Mouse (Mus musculus): Measurements from ENCODE around the gene Nxpe4. TPM values are rescaled to one million over a fixed set of nuclear protein-coding genes. Genes with fewer than 3 reads are reported as not detected.

Nxpe4 gene
- polyA plus RNA-seq, 1 experiment from 2014 or later, result 8.7 TPM

DNA sequence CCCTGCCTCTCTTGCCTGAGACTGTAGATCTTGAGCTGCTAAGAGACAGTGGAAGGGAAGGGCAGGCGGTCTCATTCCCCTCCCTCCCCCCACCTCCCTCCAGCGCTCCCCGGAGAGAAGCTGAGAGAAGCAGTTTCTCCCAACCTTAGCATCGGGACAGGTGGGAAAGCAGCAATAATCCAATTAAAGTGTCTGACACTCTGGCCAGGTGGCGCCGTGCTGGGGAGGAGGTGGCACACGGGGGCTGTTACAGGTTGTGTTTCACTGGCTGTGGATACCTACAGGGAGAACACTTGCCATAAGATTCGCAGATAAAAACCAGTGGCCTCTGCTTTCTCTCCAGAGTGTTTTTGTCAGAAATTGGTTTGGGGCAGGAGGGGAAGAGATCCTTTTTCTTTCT is 90.4 kb downstream of the Nxpe4 start:
- H3K9me3 ChIP-seq (replicated peaks; ENCODE audit: control insufficient read depth, low read length), result no peaks in the 10 kb centered on the region
- no peak for ATAC-seq (ENCODE audit: low read depth)
- WGBS (ENCODE audit: insufficient replicate concordance), result 8% methylated on average over 8 of the region's 8 CpGs

DNA sequence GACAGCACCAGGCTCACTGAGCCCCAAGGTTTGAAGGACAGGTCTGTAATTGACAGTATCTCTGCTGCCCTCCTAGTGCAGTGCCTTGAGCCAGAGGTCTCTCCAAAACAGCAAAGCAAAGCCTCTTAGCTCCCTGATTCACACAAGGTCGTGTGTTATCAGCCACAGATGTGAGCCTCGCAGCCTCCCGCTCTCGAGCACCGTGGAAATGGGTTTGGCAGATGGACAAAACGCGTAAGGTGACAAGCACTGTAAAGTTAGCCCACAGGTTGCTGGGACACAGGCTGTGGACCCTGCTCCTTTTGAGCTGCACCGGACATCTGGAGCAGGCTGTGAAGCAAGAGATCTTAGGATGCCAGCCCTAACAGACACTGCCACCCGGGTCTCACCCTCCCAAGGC is 95.2 kb downstream of the Nxpe4 start:
- Histone ChIP-seq H3K36me3 (ENCODE audit: control insufficient read depth, insufficient read depth) (no peaks in the 10 kb centered on the region), H3K9me3 (replicated peaks; ENCODE audit: control insufficient read depth, low read length) (no peaks in the 10 kb centered on the region), H3K4me2 (ENCODE audit: low read depth, low read length) (no peak overlapping the region), H3K9ac (ENCODE audit: low read depth, low read length) (no peak overlapping the region), H3K4me3 (ENCODE audit: low read depth, low read length) (no peak overlapping the region), H3K4me1 (ENCODE audit: control insufficient read depth, low read depth, low read length) (no peaks in the 10 kb centered on the region), H3K27me3 (ENCODE audit: control insufficient read depth, insufficient read depth, low read depth, low read length) (peaks cover 2% of the 10 kb centered on the region; the same call in 1 of the 2 replicates), H3K27ac (ENCODE audit: low read length) (no peak overlapping the region)
- 54% methylated on average over 9 of the region's 9 CpGs for WGBS (ENCODE audit: insufficient replicate concordance)
- no peak for ATAC-seq (ENCODE audit: low read depth)

More for the DNA sequence above, 90.4 kb downstream of the Nxpe4 start:
- Histone ChIP-seq H3K4me3 (ENCODE audit: low read depth, low read length) (no peak overlapping the region), H3K36me3 (ENCODE audit: control insufficient read depth, insufficient read depth) (no peaks in the 10 kb centered on the region), H3K4me2 (ENCODE audit: low read depth, low read length) (no peak overlapping the region), H3K27me3 (ENCODE audit: control insufficient read depth, insufficient read depth, low read depth, low read length) (peaks cover 2% of the 10 kb centered on the region; the same call in 1 of the 2 replicates), H3K27ac (ENCODE audit: low read length) (no peak overlapping the region), H3K4me1 (ENCODE audit: control insufficient read depth, low read depth, low read length) (no peaks in the 10 kb centered on the region), H3K9ac (ENCODE audit: low read depth, low read length) (no peak overlapping the region)

DNA sequence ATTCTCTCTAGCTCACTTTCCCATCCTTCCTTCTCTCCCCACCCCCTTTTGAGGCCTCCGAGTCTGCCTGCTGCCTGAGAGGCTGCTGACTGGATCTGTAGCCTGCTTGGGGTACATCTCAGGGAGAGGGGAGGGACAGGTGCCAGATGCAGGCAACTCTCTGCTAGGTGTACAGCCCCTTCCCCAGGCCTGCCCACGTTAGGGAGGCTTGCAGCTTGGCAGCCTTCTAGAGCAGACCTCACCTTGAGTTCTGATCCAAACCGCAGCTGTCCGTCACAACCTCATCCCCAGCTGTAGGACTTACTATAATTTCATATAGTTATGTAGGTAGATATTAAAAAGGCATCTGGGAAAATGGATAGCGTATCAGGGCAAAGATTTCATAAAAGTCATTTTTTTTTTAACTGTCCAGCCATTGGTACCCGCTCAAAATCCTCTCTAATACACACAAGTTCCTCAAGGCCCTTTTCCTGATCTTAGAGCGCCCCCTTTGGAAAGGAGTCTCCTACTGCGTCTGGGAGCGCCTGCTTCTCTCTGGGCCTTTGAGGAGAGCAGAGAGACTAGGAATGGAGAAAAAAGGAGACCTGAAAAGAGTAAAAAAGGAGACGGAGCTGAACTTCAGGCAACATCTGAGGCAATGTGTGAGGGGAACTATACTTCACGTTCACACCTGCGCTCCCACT is 96.1 kb downstream of the Nxpe4 start:
- Histone ChIP-seq H3K9me3 (replicated peaks; ENCODE audit: control insufficient read depth, low read length) (no peaks in the 10 kb centered on the region), H3K4me2 (ENCODE audit: low read depth, low read length) (no peak overlapping the region), H3K9ac (ENCODE audit: low read depth, low read length) (no peak overlapping the region)

DNA sequence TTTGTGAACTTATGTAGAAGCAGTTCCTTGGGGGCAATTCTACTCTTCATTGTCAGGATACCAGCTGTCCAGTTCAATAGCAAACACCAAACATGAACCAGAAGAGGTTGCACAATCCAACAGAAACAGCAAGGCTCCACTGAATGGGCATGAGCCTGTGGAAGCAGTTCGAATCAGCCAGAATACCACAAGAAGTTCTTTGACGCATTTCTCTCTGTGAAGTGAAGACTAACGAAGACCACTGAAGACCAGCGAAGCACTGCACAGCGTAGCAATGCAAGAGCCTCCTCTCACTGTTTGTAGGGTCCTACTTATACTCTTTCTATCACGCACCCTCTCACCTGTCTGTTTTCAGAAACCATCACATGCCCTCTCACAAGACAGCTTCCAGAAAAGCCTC is 102.8 kb downstream of the Nxpe4 start:
- 63% methylated on average over 6 of the region's 6 CpGs for whole genome bisulfite sequencing (ENCODE audit: insufficient replicate concordance)

More for the DNA sequence above, 96.1 kb downstream of the Nxpe4 start:
- 36% methylated on average over 12 of the region's 12 CpGs for WGBS (ENCODE audit: insufficient replicate concordance)
- Histone ChIP-seq H3K27ac (ENCODE audit: low read length) (no peak overlapping the region), H3K4me3 (ENCODE audit: low read depth, low read length) (no peak overlapping the region), H3K4me1 (ENCODE audit: control insufficient read depth, low read depth, low read length) (no peaks in the 10 kb centered on the region), H3K36me3 (ENCODE audit: control insufficient read depth, insufficient read depth) (no peaks in the 10 kb centered on the region), H3K27me3 (ENCODE audit: control insufficient read depth, insufficient read depth, low read depth, low read length) (peaks cover 2% of the 10 kb centered on the region; the same call in 1 of the 2 replicates)
- ATAC-seq (ENCODE audit: low read depth), result no peak

DNA sequence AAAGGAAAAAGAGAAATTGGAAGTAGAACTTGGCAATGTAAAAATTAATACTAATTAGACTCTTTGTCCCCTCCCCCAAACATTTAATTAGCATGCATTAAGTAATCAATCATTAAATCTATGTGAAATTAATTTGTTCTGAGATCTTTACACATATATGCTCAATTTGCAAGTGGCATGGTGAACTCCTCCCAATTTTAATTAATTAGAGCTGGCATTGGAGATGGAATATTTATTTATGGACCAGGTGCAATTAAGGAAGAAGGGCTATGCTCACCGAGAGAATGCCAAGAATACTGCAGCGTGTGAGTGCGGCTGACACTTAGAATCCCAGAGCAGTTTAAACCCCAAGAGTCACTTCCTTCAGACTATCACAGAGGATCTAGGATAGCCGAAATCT is 103.7 kb downstream of the Nxpe4 start:
- Histone ChIP-seq H3K4me1 (ENCODE audit: control insufficient read depth, low read depth, low read length) (peaks cover 3% of the 10 kb centered on the region), H3K27me3 (ENCODE audit: control insufficient read depth, insufficient read depth, low read depth, low read length) (no peaks in the 10 kb centered on the region), H3K4me2 (ENCODE audit: low read depth, low read length) (no peak overlapping the region), H3K27ac (ENCODE audit: low read length) (no peak overlapping the region), H3K4me3 (ENCODE audit: low read depth, low read length) (no peak overlapping the region), H3K9me3 (replicated peaks; ENCODE audit: control insufficient read depth, low read length) (no peaks in the 10 kb centered on the region), H3K9ac (ENCODE audit: low read depth, low read length) (no peak overlapping the region), H3K36me3 (ENCODE audit: control insufficient read depth, insufficient read depth) (no peaks in the 10 kb centered on the region)
- no peak for ATAC-seq (ENCODE audit: low read depth)
- WGBS (ENCODE audit: insufficient replicate concordance), result 61% methylated on average over 4 of the region's 4 CpGs

More for the DNA sequence above, 102.8 kb downstream of the Nxpe4 start:
- Histone ChIP-seq H3K9ac (ENCODE audit: low read depth, low read length) (no peak overlapping the region), H3K36me3 (ENCODE audit: control insufficient read depth, insufficient read depth) (no peaks in the 10 kb centered on the region), H3K4me3 (ENCODE audit: low read depth, low read length) (no peak overlapping the region), H3K27ac (ENCODE audit: low read length) (no peak overlapping the region), H3K4me2 (ENCODE audit: low read depth, low read length) (no peak overlapping the region), H3K9me3 (replicated peaks; ENCODE audit: control insufficient read depth, low read length) (no peaks in the 10 kb centered on the region), H3K4me1 (ENCODE audit: control insufficient read depth, low read depth, low read length) (peaks cover 3% of the 10 kb centered on the region), H3K27me3 (ENCODE audit: control insufficient read depth, insufficient read depth, low read depth, low read length) (no peaks in the 10 kb centered on the region)
- ATAC-seq (ENCODE audit: low read depth), result no peak

DNA sequence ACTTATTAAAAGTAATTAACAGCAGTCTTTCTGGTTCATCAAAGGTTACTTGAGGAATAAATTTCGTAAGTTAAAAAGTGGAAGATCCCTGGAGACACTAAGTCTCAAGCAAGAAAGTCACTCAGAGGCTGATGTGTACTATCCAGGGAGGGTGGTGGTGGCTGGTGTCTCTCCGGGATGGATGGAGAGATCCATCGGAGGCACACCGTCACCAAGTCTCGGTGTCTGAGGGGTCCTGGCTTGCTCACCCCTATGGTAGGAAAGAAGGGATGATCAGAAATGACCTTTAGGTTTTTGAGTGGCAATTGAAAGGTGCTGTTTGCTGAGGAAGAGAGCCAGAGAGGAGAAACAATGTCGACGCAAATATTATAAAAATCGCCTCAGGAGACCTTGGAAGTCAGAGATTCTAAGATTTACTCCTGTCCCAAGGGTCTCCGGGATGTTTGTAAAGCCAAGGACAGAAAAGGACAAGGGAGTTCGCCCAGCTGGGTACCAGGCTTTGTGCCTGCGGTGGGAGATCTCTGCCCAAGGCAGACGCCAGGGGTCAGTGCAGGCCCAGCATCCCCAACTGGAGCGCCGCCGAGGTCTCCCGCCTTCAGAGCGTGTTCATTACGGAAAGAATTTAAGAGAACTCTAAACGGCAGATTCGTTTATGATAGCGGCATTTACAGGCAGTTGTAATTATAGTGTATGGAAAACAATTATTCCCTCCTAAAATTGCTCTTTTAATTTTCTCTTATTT is 104.6 kb downstream of the Nxpe4 start:
- Histone ChIP-seq H3K9me3 (replicated peaks; ENCODE audit: control insufficient read depth, low read length) (no peaks in the 10 kb centered on the region), H3K27me3 (ENCODE audit: control insufficient read depth, insufficient read depth, low read depth, low read length) (no peaks in the 10 kb centered on the region), H3K27ac (ENCODE audit: low read length) (no peak overlapping the region), H3K4me3 (ENCODE audit: low read depth, low read length) (peak overlapping the region; percentile 44), H3K4me2 (ENCODE audit: low read depth, low read length) (peak overlapping the region; percentile 64), H3K4me1 (ENCODE audit: control insufficient read depth, low read depth, low read length) (peaks cover 3% of the 10 kb centered on the region), H3K36me3 (ENCODE audit: control insufficient read depth, insufficient read depth) (no peaks in the 10 kb centered on the region), H3K9ac (ENCODE audit: low read depth, low read length) (no peak overlapping the region)
- 10% methylated on average over 21 of the region's 21 CpGs for whole genome bisulfite sequencing (ENCODE audit: insufficient replicate concordance)
- peak; percentile 77 for ATAC-seq (ENCODE audit: low read depth)

DNA sequence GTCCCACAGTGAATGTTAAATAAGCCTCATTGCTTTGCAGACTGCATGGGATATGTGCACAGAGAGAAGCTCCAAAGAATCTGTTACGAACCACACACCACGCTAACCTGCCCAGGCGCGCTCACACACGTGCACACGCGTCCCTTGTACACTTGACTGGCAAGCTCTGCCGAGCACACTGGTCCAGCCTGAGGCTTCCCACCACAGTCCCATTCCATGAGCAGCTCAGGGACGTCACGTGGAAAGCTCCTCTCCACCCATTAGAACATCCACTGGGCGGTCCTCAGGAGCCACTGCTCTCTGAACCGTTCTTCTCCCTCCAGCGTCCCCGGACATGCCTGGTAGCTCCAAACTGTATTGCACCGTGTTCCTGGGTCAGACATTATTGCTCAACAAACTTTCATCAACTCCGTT is 105.2 kb downstream of the Nxpe4 start:
- Histone ChIP-seq H3K9me3 (replicated peaks; ENCODE audit: control insufficient read depth, low read length) (no peaks in the 10 kb centered on the region), H3K4me1 (ENCODE audit: control insufficient read depth, low read depth, low read length) (peaks cover 3% of the 10 kb centered on the region), H3K4me2 (ENCODE audit: low read depth, low read length) (peak overlapping the region; percentile 64), H3K27ac (ENCODE audit: low read length) (no peak overlapping the region), H3K27me3 (ENCODE audit: control insufficient read depth, insufficient read depth, low read depth, low read length) (no peaks in the 10 kb centered on the region), H3K4me3 (ENCODE audit: low read depth, low read length) (peak overlapping the region; percentile 44), H3K9ac (ENCODE audit: low read depth, low read length) (no peak overlapping the region), H3K36me3 (ENCODE audit: control insufficient read depth, insufficient read depth) (no peaks in the 10 kb centered on the region)
- ATAC-seq (ENCODE audit: low read depth), result peak; percentile 89
- WGBS (ENCODE audit: insufficient replicate concordance), result under 1% methylated on average over 16 of the region's 16 CpGs

DNA sequence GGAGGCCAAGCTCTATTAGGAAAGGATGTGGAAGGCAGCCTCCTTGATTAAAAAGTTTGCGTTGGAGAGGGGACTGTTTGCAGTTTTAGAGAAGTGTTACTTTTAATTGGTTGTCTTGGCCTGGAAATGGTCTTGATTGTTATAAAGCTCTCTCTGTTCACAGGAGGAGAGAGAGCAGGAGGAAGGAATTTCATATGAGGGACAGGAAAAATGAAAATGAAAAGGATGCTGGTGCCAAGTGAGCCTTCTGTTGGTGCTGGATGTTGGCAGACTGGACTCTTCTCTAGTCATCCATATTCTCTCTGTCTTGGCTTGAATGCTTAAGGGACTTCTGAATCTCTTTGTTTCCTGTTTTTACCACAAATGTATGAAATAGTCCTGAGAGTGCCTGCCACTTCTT is 106.1 kb downstream of the Nxpe4 start:
- Histone ChIP-seq H3K9me3 (replicated peaks; ENCODE audit: control insufficient read depth, low read length) (no peaks in the 10 kb centered on the region), H3K9ac (ENCODE audit: low read depth, low read length) (no peak overlapping the region), H3K27ac (ENCODE audit: low read length) (no peak overlapping the region), H3K4me2 (ENCODE audit: low read depth, low read length) (no peak overlapping the region), H3K4me3 (ENCODE audit: low read depth, low read length) (no peak overlapping the region), H3K27me3 (ENCODE audit: control insufficient read depth, insufficient read depth, low read depth, low read length) (no peaks in the 10 kb centered on the region), H3K36me3 (ENCODE audit: control insufficient read depth, insufficient read depth) (no peaks in the 10 kb centered on the region), H3K4me1 (ENCODE audit: control insufficient read depth, low read depth, low read length) (peaks cover 3% of the 10 kb centered on the region)
- ATAC-seq (ENCODE audit: low read depth), result no peak
- 61% methylated on average over 1 of the region's 1 CpGs for WGBS (ENCODE audit: insufficient replicate concordance)

DNA sequence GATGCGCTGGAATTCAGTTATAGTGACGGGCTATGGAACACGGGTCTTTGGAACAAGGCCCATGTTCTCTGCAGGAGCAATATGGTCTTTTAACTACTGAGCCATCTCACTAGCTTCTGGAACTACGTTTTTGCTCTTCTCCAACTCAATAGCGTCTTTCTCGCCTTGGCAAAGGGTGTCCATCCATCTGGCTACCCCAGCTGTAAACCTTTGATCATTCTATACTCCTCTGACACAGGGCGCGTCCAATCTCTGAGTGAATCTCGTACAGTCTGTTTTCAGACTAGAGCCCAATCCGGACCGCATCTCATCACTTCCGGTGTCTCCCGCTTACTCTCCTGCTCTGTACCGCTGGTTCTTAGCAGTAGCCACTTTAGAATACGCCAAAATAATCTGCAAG is 115.0 kb downstream of the Nxpe4 start:
- Histone ChIP-seq H3K36me3 (ENCODE audit: control insufficient read depth, insufficient read depth) (no peaks in the 10 kb centered on the region), H3K9me3 (replicated peaks; ENCODE audit: control insufficient read depth, low read length) (no peaks in the 10 kb centered on the region), H3K27ac (ENCODE audit: low read length) (no peak overlapping the region), H3K4me1 (ENCODE audit: control insufficient read depth, low read depth, low read length) (no peaks in the 10 kb centered on the region), H3K27me3 (ENCODE audit: control insufficient read depth, insufficient read depth, low read depth, low read length) (no peaks in the 10 kb centered on the region), H3K4me2 (ENCODE audit: low read depth, low read length) (no peak overlapping the region), H3K4me3 (ENCODE audit: low read depth, low read length) (no peak overlapping the region), H3K9ac (ENCODE audit: low read depth, low read length) (no peak overlapping the region)
- WGBS (ENCODE audit: insufficient replicate concordance), result 70% methylated on average over 15 of the region's 15 CpGs
- ATAC-seq (ENCODE audit: low read depth), result no peak
